Mouse (Mus musculus) megakaryocyte, adult 5-6 weeks (primary cell): ENCODE data around the gene Defb19. TPM values are rescaled to one million over a fixed set of nuclear protein-coding genes. Genes with fewer than 3 reads are reported as not detected.
A peak's percentile ranks its signal among the peaks of the same experiment; 100 is the strongest.

Source experiments
- ATAC-seq: 2 replicates; pipeline ENCODE4 v1.8.0; 2016; ENCODE audit warnings: mild to moderate bottlenecking, inconsistent platforms; ENCODE audit not compliant: poor library complexity, severe bottlenecking
- total RNA-seq, 2 experiments: library from RNA; stranded (forward) in 1 of 2; stranded (reverse) in 1 of 2; fragments of 153-499, 151-499 nt in 1 of 2; fragments of 221-1000, 200-1000 nt in 1 of 2; gene quantifications; 2 replicates each; pipeline versions ENCODE4 v1.2.3 to v1.2.4; 2015 to 2017

Gene Defb19
- total RNA-seq, 2 experiments from 2014 or later, result not detected

- ATAC-seq, result no peak
Measured at GRCm38 (mm10) chr2:152588450-152588849, 8.3 kb upstream of the Defb19 start.

- ATAC-seq, result no peak
Measured at GRCm38 (mm10) chr2:152586926-152587560, 6.9 kb upstream of the Defb19 start.

GRCm38 (mm10) chr2:152580612-152581011, 500 bp upstream of the Defb19 start:
- no peak for ATAC-seq

- ATAC-seq, result no peak
Measured at GRCm38 (mm10) chr2:152573484-152573883, 6.6 kb downstream of the Defb19 start.

GRCm38 (mm10) chr2:152572114-152572794, 7.9 kb downstream of the Defb19 start, which contains the start of gene Defb21:
Gene Defb21 (plus strand): TSS chr2:152572744.
- ATAC-seq, result no peak

GRCm38 (mm10) chr2:152570313-152570712, 9.8 kb downstream of the Defb19 start:
- ATAC-seq, result no peak

GRCm38 (mm10) chr2:152569881-152570280, 10.2 kb downstream of the Defb19 start:
- ATAC-seq, result no peak

GRCm38 (mm10) chr2:152569038-152569437, 11.1 kb downstream of the Defb19 start, which contains the start of gene Gm17416:
Gene Gm17416 (plus strand): TSS chr2:152569338.
- no peak for ATAC-seq

- no peak for ATAC-seq
Measured at GRCm38 (mm10) chr2:152556655-152557054, 23.5 kb downstream of the Defb19 start.

GRCm38 (mm10) chr2:152553774-152554423, 26.2 kb downstream of the Defb19 start:
- ATAC-seq, result no peak

- ATAC-seq, result no peak
Measured at GRCm38 (mm10) chr2:152548124-152548523, 32.0 kb downstream of the Defb19 start.

GRCm38 (mm10) chr2:152544691-152545090, 35.4 kb downstream of the Defb19 start:
- peak; percentile 43; the same call in 1 of the 2 replicates for ATAC-seq

GRCm38 (mm10) chr2:152543478-152543877, 36.6 kb downstream of the Defb19 start:
- ATAC-seq, result no peak

GRCm38 (mm10) chr2:152542897-152543296, 37.2 kb downstream of the Defb19 start:
- ATAC-seq, result no peak

- peak; percentile 88 for ATAC-seq
Measured at GRCm38 (mm10) chr2:152541979-152542378, 38.1 kb downstream of the Defb19 start.

- ATAC-seq, result no peak
Measured at GRCm38 (mm10) chr2:152539944-152540710, 40.0 kb downstream of the Defb19 start, which contains the start of gene Defb29. Gene Defb29 (minus strand): TSS chr2:152540098.

Other genes starting within 250 kb of the Defb19 start
- gene Rbck1, start 247.7 kb downstream of the Defb19 start, total RNA-seq (2015), result 45.4 and 46.2 TPM in 2 replicates
- 54.8 and 55.5 TPM in 2 replicates for gene Rbck1, start 247.7 kb downstream of the Defb19 start, total RNA-seq (2017)
- gene Trib3, start 236.3 kb downstream of the Defb19 start, total RNA-seq (2015), result 0.16 and 1.3 TPM in 2 replicates
- 1.1 TPM in 1 of 2 replicates, not detected in the other for gene Trib3, start 236.3 kb downstream of the Defb19 start, total RNA-seq (2017)
- not detected in 2 replicates for gene Nrsn2, start 203.7 kb downstream of the Defb19 start, total RNA-seq (2015)
- not detected in 2 replicates for gene Nrsn2, start 203.7 kb downstream of the Defb19 start, total RNA-seq (2017)
- gene Sox12, start 182.2 kb downstream of the Defb19 start, total RNA-seq (2015), result 0.27 and 0.60 TPM in 2 replicates
- 0.12 and 0.15 TPM in 2 replicates for gene Sox12, start 182.2 kb downstream of the Defb19 start, total RNA-seq (2017)
- gene Zcchc3, start 165.3 kb downstream of the Defb19 start, total RNA-seq (2015), result 0.98 and 1.9 TPM in 2 replicates
- gene Zcchc3, start 165.3 kb downstream of the Defb19 start, total RNA-seq (2017), result 2.1 and 2.6 TPM in 2 replicates
- not detected in 2 replicates for gene 6820408C15Rik, start 164.7 kb downstream of the Defb19 start, total RNA-seq (2015)
- gene 6820408C15Rik, start 164.7 kb downstream of the Defb19 start, total RNA-seq (2017), result not detected in 2 replicates
- not detected in 2 replicates for gene Defb23, start 115.7 kb downstream of the Defb19 start, total RNA-seq (2015)
- gene Defb23, start 115.7 kb downstream of the Defb19 start, total RNA-seq (2017), result not detected in 2 replicates
- not detected in 2 replicates for gene Defb20, start 103.2 kb downstream of the Defb19 start, total RNA-seq (2015)
- gene Defb20, start 103.2 kb downstream of the Defb19 start, total RNA-seq (2017), result not detected in 2 replicates
- gene Defb22, start 90.2 kb downstream of the Defb19 start, total RNA-seq (2015), result not detected in 2 replicates
- not detected in 2 replicates for gene Defb22, start 90.2 kb downstream of the Defb19 start, total RNA-seq (2017)
- not detected in 2 replicates for gene Defb26, start 68.6 kb downstream of the Defb19 start, total RNA-seq (2015)
- not detected in 2 replicates for gene Defb26, start 68.6 kb downstream of the Defb19 start, total RNA-seq (2017)
- not detected in 2 replicates for gene Defb28, start 62.1 kb downstream of the Defb19 start, total RNA-seq (2015)
- not detected in 2 replicates for gene Defb28, start 62.1 kb downstream of the Defb19 start, total RNA-seq (2017)
- not detected in 2 replicates for gene Defb29, start 40.2 kb downstream of the Defb19 start, total RNA-seq (2015)
- gene Defb29, start 40.2 kb downstream of the Defb19 start, total RNA-seq (2017), result not detected in 2 replicates
- gene Gm17416, start 11.0 kb downstream of the Defb19 start, total RNA-seq (2015), result not detected in 2 replicates
- gene Gm17416, start 11.0 kb downstream of the Defb19 start, total RNA-seq (2017), result not detected in 2 replicates
- gene Defb21, start 7.6 kb downstream of the Defb19 start, total RNA-seq (2015), result not detected in 2 replicates
- not detected in 2 replicates for gene Defb21, start 7.6 kb downstream of the Defb19 start, total RNA-seq (2017)
- gene Defb45, start 19.1 kb upstream of the Defb19 start, total RNA-seq (2015), result not detected in 2 replicates
- gene Defb45, start 19.1 kb upstream of the Defb19 start, total RNA-seq (2017), result not detected in 2 replicates
- gene Defb36, start 24.0 kb upstream of the Defb19 start, total RNA-seq (2015), result not detected in 2 replicates
- gene Defb36, start 24.0 kb upstream of the Defb19 start, total RNA-seq (2017), result not detected in 2 replicates
- not detected in 2 replicates for gene Defb25, start 42.7 kb upstream of the Defb19 start, total RNA-seq (2015)
- not detected in 2 replicates for gene Defb25, start 42.7 kb upstream of the Defb19 start, total RNA-seq (2017)
- gene Rem1, start 46.6 kb upstream of the Defb19 start, total RNA-seq (2015), result 8.9 and 10.2 TPM in 2 replicates
- 9.0 and 15.4 TPM in 2 replicates for gene Rem1, start 46.6 kb upstream of the Defb19 start, total RNA-seq (2017)
- 165 and 166 TPM in 2 replicates for gene H13, start 89.1 kb upstream of the Defb19 start, total RNA-seq (2015)
- 100 and 109 TPM in 2 replicates for gene H13, start 89.1 kb upstream of the Defb19 start, total RNA-seq (2017)
- 8.4 and 9.3 TPM in 2 replicates for gene Mcts2, start 106.7 kb upstream of the Defb19 start, total RNA-seq (2015)
- gene Mcts2, start 106.7 kb upstream of the Defb19 start, total RNA-seq (2017), result 7.1 and 8.3 TPM in 2 replicates
- 28.4 and 48.3 TPM in 2 replicates for gene Id1, start 155.9 kb upstream of the Defb19 start, total RNA-seq (2015)
- 35.0 and 40.1 TPM in 2 replicates for gene Id1, start 155.9 kb upstream of the Defb19 start, total RNA-seq (2017)
- 0.20 and 0.55 TPM in 2 replicates for gene Cox4i2, start 173.9 kb upstream of the Defb19 start, total RNA-seq (2015)
- 0.41 TPM in 1 of 2 replicates, not detected in the other for gene Cox4i2, start 173.9 kb upstream of the Defb19 start, total RNA-seq (2017)